Mouse (Mus musculus) small intestine, adult 2 months (tissue): ENCODE measurements around the gene Ppp4r4. TPM values are rescaled to one million over a fixed set of nuclear protein-coding genes. Genes with fewer than 3 reads are reported as not detected.

ENCODE experiments used
- H3K27ac ChIP-seq: fragments of 200-500 bp; 2 replicates; pipeline ENCODE4 v1.5.1; 2012; ENCODE audit warnings: low read depth, low read length, control low read depth, inconsistent platforms; ENCODE audit not compliant: insufficient read depth
- H3K27me3 ChIP-seq: fragments of 200-500 bp; 2 replicates; pipeline ENCODE4 v1.6.1; 2012; ENCODE audit warnings: mild to moderate bottlenecking, moderate library complexity, low read length, inconsistent platforms; ENCODE audit not compliant: control insufficient read depth, insufficient read depth
- H3K36me3 ChIP-seq: fragments of 200-500 bp; 2 replicates; pipeline ENCODE4 v1.6.1; 2012; ENCODE audit warnings: mild to moderate bottlenecking, low read length, control low read depth, inconsistent platforms; ENCODE audit not compliant: control insufficient read depth, insufficient read depth
- H3K4me1 ChIP-seq: fragments of 200-500 bp; 2 replicates; pipeline ENCODE4 v1.6.1; 2012; ENCODE audit warnings: low read length, inconsistent platforms, mixed read lengths; ENCODE audit not compliant: control insufficient read depth, insufficient read depth, insufficient read length
- H3K4me3 ChIP-seq: fragments of 200-500 bp; 2 replicates; pipeline ENCODE4 v1.5.1; 2012; ENCODE audit warnings: low read depth, mild to moderate bottlenecking, control low read depth, inconsistent platforms, low read length, moderate library complexity
- CTCF ChIP-seq: fragments of 200-500 bp; IDR thresholded peaks from 2 replicates; pipeline ENCODE4 v1.5.1; 2012; ENCODE audit warnings: low read depth, mild to moderate bottlenecking, control low read depth, inconsistent platforms, low read length, moderate library complexity, mixed read lengths; ENCODE audit not compliant: insufficient replicate concordance, insufficient read length; ENCODE audit errors: extremely low read depth
- POLR2A ChIP-seq: fragments of 200-500 bp; IDR thresholded peaks from 2 replicates; pipeline ENCODE4 v1.6.1; 2012; ENCODE audit warnings: low read depth, mild to moderate bottlenecking, control low read depth, inconsistent platforms, low read length, moderate library complexity
- WGBS: fragments of 180-500 bp; shearing (Covaris S2); methylation state at CpG from one replicate; pipeline ENCODE4 v1.1.7; 2018; 5-methylcytosine and 5-hydroxymethylcytosine counted together
- polyA plus RNA-seq: library from polyadenylated mRNA; depleted of rRNA; stranded (reverse); fragments of >200 nt; gene quantifications from 2 replicates; pipeline ENCODE4 v1.2.3, GENCODE M21; 2012

Ppp4r4 gene
- polyA plus RNA-seq, 1 experiment: 0.24 TPM

GRCm38 (mm10) chr12:103631203-103631612, 99.1 kb downstream of the Ppp4r4 start, which contains the start of gene Serpina10:
Gene Serpina10, minus strand, starts transcription at chr12:103631444.
- 52% methylated on average over 3 of the region's 3 CpGs for WGBS
- Histone ChIP-seq H3K36me3 (no peaks in the 10 kb centered on the region), H3K4me3 (no peak within 1 kb of the TSS), H3K27ac (no peak within 1 kb of the TSS), H3K4me1 (no peaks in the 10 kb centered on the region), H3K27me3 (no peaks in the 10 kb centered on the region)
- TF ChIP-seq POLR2A: no peak
- no peak for TF ChIP-seq CTCF

GRCm38 (mm10) chr12:103634430-103634829, 102.3 kb downstream of the Ppp4r4 start:
- 81% methylated on average over 2 of the region's 2 CpGs for WGBS
- Histone ChIP-seq H3K4me3 (no peak overlapping the region), H3K27me3 (no peaks in the 10 kb centered on the region), H3K27ac (no peak overlapping the region), H3K4me1 (no peaks in the 10 kb centered on the region), H3K36me3 (no peaks in the 10 kb centered on the region)
- TF ChIP-seq CTCF (no peak), POLR2A (no peak)

- TF ChIP-seq POLR2A (no peak), CTCF (no peak)
- no peak overlapping the region for H3K27ac ChIP-seq
- H3K4me1 ChIP-seq: no peaks in the 10 kb centered on the region
- H3K4me3 ChIP-seq: no peak overlapping the region
- WGBS: 56% methylated on average over 2 of the region's 2 CpGs
- no peaks in the 10 kb centered on the region for H3K27me3 ChIP-seq
- H3K36me3 ChIP-seq: no peaks in the 10 kb centered on the region
Measured at GRCm38 (mm10) chr12:103635846-103636245, 103.8 kb downstream of the Ppp4r4 start.

DNA sequence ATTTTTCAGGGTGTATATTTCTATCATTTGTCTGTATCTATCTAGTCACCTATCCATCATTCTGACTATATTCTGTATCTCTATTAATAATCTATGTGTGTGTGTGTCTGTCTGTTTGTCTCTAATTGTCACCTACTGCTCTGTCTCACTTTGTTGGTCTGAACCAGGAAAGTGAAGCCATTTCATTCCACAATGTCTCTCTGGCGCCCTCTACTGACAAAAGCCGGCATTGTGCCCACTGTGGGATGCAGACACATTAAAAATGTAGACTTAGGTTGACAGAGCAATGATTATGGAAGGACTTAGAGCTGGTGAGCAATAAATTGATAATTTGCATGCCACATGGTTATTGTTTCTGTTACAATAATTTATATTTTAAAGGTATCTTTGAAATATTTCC, 111.3 kb downstream of the Ppp4r4 start:
- no peaks in the 10 kb centered on the region for H3K36me3 ChIP-seq
- TF ChIP-seq CTCF (peak; percentile 80; the same call in 1 of the 2 replicates), POLR2A (no peak)
- no peak overlapping the region for H3K27ac ChIP-seq
- H3K4me1 ChIP-seq: no peaks in the 10 kb centered on the region
- WGBS: 0% methylated on average over 2 of the region's 2 CpGs
- no peaks in the 10 kb centered on the region for H3K27me3 ChIP-seq
- no peak overlapping the region for H3K4me3 ChIP-seq

GRCm38 (mm10) chr12:103643818-103644217, 111.7 kb downstream of the Ppp4r4 start:
- Histone ChIP-seq H3K36me3 (no peaks in the 10 kb centered on the region), H3K27me3 (no peaks in the 10 kb centered on the region), H3K27ac (no peak overlapping the region), H3K4me3 (no peak overlapping the region), H3K4me1 (no peaks in the 10 kb centered on the region)
- 82% methylated on average over 3 of the region's 3 CpGs for WGBS
- TF ChIP-seq POLR2A (no peak), CTCF (no peak)

DNA sequence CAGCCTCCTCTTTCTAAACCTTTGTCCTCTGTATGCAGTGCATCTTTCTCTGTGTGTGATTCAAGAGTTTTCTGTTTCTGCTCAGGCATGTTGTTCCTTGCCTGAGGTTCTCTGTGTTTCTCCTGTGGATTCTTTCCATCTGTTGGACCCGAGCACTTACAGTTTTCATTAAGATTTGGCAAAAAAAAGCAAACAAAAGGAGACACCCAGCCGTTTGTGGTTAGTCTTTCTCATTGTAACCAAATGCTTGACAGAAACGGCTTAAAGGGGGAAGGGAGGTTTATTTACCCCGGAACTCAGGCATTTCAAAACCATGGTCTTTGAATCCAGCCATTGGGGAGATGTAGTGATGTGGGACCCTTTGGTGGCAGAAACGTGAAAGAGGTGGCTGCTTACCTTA, 112.5 kb downstream of the Ppp4r4 start:
- TF ChIP-seq POLR2A (no peak), CTCF (no peak)
- WGBS: 31% methylated on average over 5 of the region's 5 CpGs
- Histone ChIP-seq H3K4me1 (no peaks in the 10 kb centered on the region), H3K27me3 (no peaks in the 10 kb centered on the region), H3K27ac (no peak overlapping the region), H3K36me3 (no peaks in the 10 kb centered on the region), H3K4me3 (no peak overlapping the region)

DNA sequence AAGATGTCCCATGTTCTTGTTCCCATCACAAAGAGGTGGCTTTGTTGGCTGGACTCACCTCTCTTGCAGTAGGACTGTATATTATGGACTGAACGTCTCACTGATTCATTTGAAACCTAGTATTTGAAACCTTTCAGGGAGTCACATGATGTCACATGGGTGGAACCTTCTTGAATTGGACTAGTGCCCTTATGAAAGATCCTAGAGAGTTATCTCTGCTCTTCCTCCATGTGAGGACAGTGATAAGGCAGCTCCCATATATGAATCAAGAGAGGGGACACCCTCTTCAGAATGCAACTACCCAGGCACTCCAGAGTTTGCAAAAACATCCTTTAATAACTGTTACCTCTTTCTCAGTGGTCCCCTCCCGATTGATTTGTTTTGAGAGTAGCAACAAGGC, 114.2 kb downstream of the Ppp4r4 start:
- TF ChIP-seq CTCF (no peak), POLR2A (no peak)
- WGBS: 67% methylated on average over 2 of the region's 2 CpGs
- no peaks in the 10 kb centered on the region for H3K36me3 ChIP-seq
- no peaks in the 10 kb centered on the region for H3K4me1 ChIP-seq
- H3K4me3 ChIP-seq: no peak overlapping the region
- H3K27ac ChIP-seq: no peak overlapping the region
- H3K27me3 ChIP-seq: no peaks in the 10 kb centered on the region

GRCm38 (mm10) chr12:103653836-103654235, 121.8 kb downstream of the Ppp4r4 start:
- Histone ChIP-seq H3K4me3 (no peak overlapping the region), H3K36me3 (no peaks in the 10 kb centered on the region), H3K27me3 (no peaks in the 10 kb centered on the region), H3K27ac (no peak overlapping the region), H3K4me1 (no peaks in the 10 kb centered on the region; the same call in 1 of the 2 replicates)
- TF ChIP-seq CTCF (no peak), POLR2A (no peak)
- 96% methylated on average over 2 of the region's 2 CpGs for WGBS
